Mouse (Mus musculus): Measurements from ENCODE around the gene Cd59b. TPM values are rescaled to one million over a fixed set of nuclear protein-coding genes. Genes with fewer than 3 reads are reported as not detected.
A peak's percentile ranks its signal among the peaks of the same experiment; 100 is the strongest.

Gene Cd59b
- polyA plus RNA-seq, 1 experiment from 2014 or later = 11.6 TPM

DNA sequence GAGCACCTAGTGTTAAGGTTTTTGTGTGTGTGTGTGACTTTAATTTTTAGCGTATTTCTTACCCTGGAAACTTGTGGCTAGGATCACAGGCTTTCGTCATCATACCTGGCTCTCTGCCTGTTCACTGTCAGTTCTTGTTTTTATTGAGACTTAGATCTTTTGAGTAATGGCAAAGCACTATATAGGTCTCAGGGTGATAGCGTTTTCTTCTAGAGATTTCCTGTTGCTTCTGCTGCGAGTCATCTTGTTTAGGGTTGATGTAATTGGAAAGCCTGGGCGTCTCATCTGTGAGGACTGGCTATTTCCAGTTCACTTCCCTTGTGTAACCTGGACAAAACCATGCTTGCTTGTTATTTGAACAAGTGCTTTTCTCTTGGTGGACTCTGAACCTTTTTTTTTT is 28.0 kb upstream of the Cd59b start:
- peak; percentile 71 for DNase-seq (ENCODE audit: low spot score)
- no peaks in the 10 kb centered on the region for H3K27me3 ChIP-seq (ENCODE audit: insufficient read depth, low read length)
- no peak for TF ChIP-seq CTCF (IDR thresholded peaks at IDR 0.05; ENCODE audit: low read depth)
- no peak overlapping the region for H3K27ac ChIP-seq
- H3K9me3 ChIP-seq (replicated peaks; ENCODE audit: low read length) = no peaks in the 10 kb centered on the region
- no peak overlapping the region for H3K9ac ChIP-seq (ENCODE audit: low read depth, low read length)
- H3K4me2 ChIP-seq (ENCODE audit: low read length) = no peak overlapping the region
- 42% methylated on average over 5 of the region's 5 CpGs for WGBS
- H3K4me1 ChIP-seq (replicated peaks; ENCODE audit: insufficient read depth, low read length) = no peaks in the 10 kb centered on the region
- ATAC-seq (replicated peaks; ENCODE audit: low FRiP score, low read depth) = 0 out of 2 replicates have a peak, but pooled peaks have one; percentile 13
- no peak overlapping the region for H3K4me3 ChIP-seq (replicated peaks; ENCODE audit: low read depth, low read length)
- H3K36me3 ChIP-seq (ENCODE audit: insufficient read depth, low read length) = 0 out of 2 replicates have a peak, but pooled peaks cover 19% of the 10 kb centered on the region

DNA sequence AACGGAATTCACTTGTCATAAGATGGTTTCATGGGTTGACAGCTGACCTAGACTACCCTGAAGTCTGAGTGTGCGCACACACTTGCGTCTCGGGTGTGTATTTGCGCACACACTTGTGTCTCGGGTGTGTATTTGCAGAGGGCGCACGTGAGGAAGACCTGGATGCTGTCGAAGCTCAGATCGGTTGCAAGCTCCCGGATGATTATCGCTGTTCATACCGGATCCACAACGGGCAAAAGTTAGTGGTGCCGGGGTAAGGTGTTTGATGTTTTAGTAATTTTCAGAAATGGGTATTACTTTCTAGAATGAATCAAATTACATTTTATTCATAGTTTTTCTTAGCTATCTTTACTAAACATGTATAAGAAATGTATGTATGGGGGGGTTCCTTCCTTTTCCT is 26.9 kb upstream of the Cd59b start:
- no peaks in the 10 kb centered on the region for H3K4me1 ChIP-seq (replicated peaks; ENCODE audit: insufficient read depth, low read length)
- no peak for ATAC-seq (replicated peaks; ENCODE audit: low FRiP score, low read depth)
- H3K9ac ChIP-seq (ENCODE audit: low read depth, low read length) = no peak overlapping the region
- 0 out of 2 replicates have a peak, but pooled peaks cover 12% of the 10 kb centered on the region for H3K36me3 ChIP-seq (ENCODE audit: insufficient read depth, low read length)
- 96% methylated on average over 15 of the region's 15 CpGs for WGBS
- H3K27ac ChIP-seq = no peak overlapping the region
- no peaks in the 10 kb centered on the region for H3K9me3 ChIP-seq (replicated peaks; ENCODE audit: low read length)
- H3K4me3 ChIP-seq (replicated peaks; ENCODE audit: low read depth, low read length) = no peak overlapping the region
- no peak for TF ChIP-seq CTCF (IDR thresholded peaks at IDR 0.05; ENCODE audit: low read depth)
- DNase-seq (ENCODE audit: low spot score) = no peak
- no peaks in the 10 kb centered on the region for H3K27me3 ChIP-seq (ENCODE audit: insufficient read depth, low read length)
- no peak overlapping the region for H3K4me2 ChIP-seq (ENCODE audit: low read length)

DNA sequence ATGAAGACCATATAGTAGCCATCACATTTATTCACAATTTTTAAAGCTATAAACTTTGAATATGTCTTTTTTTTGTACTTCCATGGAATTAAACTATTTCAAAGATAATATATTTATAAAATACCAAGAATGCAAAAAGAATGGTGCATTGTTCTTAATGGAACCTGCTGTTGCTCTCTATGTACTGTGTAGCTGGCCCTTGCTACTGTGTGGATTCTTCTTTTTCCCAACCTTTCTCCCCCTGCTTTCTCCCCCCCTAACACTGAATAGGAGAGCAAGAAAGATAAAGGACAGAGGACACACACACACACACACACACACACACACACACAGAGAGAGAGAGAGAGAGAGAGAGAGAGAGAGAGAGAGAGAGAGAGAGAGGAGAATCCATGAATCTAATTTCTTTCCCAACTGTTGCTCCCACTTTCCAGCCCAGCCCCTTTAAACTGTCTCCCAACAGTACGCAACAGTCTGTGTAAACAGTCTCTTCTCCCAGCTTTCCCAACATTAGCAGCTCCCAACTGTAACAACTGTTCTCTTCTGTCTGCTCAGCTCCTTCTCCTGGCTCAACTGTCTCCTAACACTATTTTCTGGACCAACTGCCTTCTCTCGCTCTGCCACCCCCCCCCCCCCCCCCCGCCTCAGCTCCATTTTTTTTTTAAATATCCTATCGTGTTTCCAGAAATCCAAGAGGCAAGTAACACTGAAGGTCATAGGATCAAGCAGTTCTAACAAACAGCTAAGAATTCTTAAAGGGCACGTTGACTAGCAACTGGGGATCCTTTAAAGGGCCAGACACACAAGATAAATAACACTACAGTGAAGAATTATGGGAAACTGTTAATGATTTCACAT is 25.8 kb upstream of the Cd59b start:
- DNase-seq (ENCODE audit: low spot score) (peak; percentile 64), ATAC-seq (replicated peaks; ENCODE audit: low FRiP score, low read depth) (no peak)
- peaks cover 19% of the 10 kb centered on the region; the same call in 1 of the 2 replicates for H3K36me3 ChIP-seq (ENCODE audit: insufficient read depth, low read length)
- H3K9ac ChIP-seq (ENCODE audit: low read depth, low read length) = no peak overlapping the region
- no peaks in the 10 kb centered on the region for H3K9me3 ChIP-seq (replicated peaks; ENCODE audit: low read length)
- H3K4me2 ChIP-seq (ENCODE audit: low read length) = no peak overlapping the region
- 31% methylated on average over 5 of the region's 5 CpGs for WGBS
- no peak for TF ChIP-seq CTCF (IDR thresholded peaks at IDR 0.05; ENCODE audit: low read depth)
- peak overlapping the region; percentile 47 for H3K27ac ChIP-seq
- H3K4me3 ChIP-seq (replicated peaks; ENCODE audit: low read depth, low read length) = no peak overlapping the region
- no peaks in the 10 kb centered on the region for H3K27me3 ChIP-seq (ENCODE audit: insufficient read depth, low read length)
- H3K4me1 ChIP-seq (replicated peaks; ENCODE audit: insufficient read depth, low read length) = no peaks in the 10 kb centered on the region

DNA sequence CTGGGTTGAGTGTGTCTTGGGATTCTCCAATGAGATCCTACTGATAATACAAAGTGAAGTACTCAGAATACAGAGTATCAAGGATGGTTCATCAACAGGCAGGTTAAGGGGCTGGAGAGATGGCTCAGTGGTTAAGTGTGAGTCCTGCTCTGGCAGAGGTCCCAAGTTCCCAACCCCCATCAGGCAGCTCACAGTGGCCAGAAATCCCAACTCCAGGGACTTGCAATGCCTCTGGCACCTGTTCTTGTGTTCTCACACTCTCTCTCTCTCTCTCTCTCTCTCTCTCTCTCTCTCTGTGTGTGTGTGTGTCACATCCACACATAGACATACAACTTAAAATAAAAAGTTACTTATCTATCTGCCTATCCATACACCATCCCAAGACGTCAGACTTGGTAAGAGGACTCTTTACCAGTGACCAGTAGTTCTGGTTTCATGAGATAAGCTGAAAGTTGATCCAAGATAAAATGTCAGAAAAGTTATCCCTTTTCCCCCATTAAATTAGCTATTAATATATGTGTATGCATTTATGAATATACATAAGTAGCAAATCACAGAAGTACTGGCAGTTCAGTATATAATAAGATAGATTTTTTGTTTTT is 25.1 kb upstream of the Cd59b start:
- no peak for TF ChIP-seq CTCF (IDR thresholded peaks at IDR 0.05; ENCODE audit: low read depth)
- H3K4me3 ChIP-seq (replicated peaks; ENCODE audit: low read depth, low read length) = no peak overlapping the region
- H3K4me2 ChIP-seq (ENCODE audit: low read length) = no peak overlapping the region
- H3K27me3 ChIP-seq (ENCODE audit: insufficient read depth, low read length) = no peaks in the 10 kb centered on the region
- H3K9me3 ChIP-seq (replicated peaks; ENCODE audit: low read length) = no peaks in the 10 kb centered on the region
- 66% methylated on average over 1 of the region's 1 CpGs for WGBS
- peaks cover 19% of the 10 kb centered on the region; the same call in 1 of the 2 replicates for H3K36me3 ChIP-seq (ENCODE audit: insufficient read depth, low read length)
- DNase-seq (ENCODE audit: low spot score) (no peak), ATAC-seq (replicated peaks; ENCODE audit: low FRiP score, low read depth) (0 out of 2 replicates have a peak, but pooled peaks have one; percentile 33)
- H3K27ac ChIP-seq = peak overlapping the region; percentile 47
- no peaks in the 10 kb centered on the region for H3K4me1 ChIP-seq (replicated peaks; ENCODE audit: insufficient read depth, low read length)
- H3K9ac ChIP-seq (ENCODE audit: low read depth, low read length) = no peak overlapping the region

DNA sequence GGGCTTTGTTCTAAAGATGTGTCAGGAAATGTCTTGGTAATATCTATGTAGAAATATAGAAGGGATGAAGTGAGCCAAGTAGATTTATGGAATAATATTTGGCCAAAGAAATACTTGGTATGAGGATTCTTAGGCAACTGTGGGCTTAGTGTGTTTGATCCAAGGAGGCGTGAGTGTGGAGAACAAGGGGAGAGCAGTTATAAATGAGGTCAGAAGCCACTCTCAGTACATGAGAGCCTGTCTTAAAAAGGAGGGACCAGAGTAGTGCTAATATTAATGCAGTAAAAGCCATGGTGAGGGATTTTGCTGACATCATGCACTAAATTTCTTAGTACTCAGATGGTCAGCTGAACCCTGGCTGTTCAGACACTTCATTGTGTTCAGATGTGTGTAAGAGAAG is 11.3 kb upstream of the Cd59b start:
- no peaks in the 10 kb centered on the region for H3K9me3 ChIP-seq (replicated peaks; ENCODE audit: low read length)
- H3K9ac ChIP-seq (ENCODE audit: low read depth, low read length) = no peak overlapping the region
- WGBS = 85% methylated on average over 1 of the region's 1 CpGs
- no peak overlapping the region for H3K4me2 ChIP-seq (ENCODE audit: low read length)
- no peaks in the 10 kb centered on the region for H3K27me3 ChIP-seq (ENCODE audit: insufficient read depth, low read length)
- ATAC-seq (replicated peaks; ENCODE audit: low FRiP score, low read depth) (no peak), DNase-seq (ENCODE audit: low spot score) (no peak)
- H3K4me3 ChIP-seq (replicated peaks; ENCODE audit: low read depth, low read length) = no peak overlapping the region
- peaks cover 27% of the 10 kb centered on the region for H3K36me3 ChIP-seq (ENCODE audit: insufficient read depth, low read length)
- H3K4me1 ChIP-seq (replicated peaks; ENCODE audit: insufficient read depth, low read length) = no peaks in the 10 kb centered on the region
- H3K27ac ChIP-seq = no peak overlapping the region
- no peak for TF ChIP-seq CTCF (IDR thresholded peaks at IDR 0.05; ENCODE audit: low read depth)

DNA sequence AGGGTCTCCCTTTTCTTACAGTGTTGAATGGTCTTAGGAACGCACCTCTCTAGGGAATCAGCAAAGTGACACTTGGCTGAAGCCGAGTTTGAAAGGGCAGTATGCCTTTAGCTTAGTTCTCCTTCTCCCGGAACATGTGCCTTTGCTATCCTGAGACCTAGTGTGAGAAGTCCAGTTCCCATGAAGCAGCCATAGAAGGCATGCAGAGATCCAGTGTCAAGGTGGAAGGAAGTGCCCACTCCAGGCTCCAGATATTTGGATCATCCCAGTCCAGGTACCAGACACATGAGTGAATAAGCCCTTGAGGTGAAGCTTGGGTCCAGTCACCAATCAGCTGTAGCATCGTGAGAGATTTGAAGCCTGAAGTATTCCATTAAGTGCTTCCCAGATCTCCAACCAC is 10.7 kb upstream of the Cd59b start:
- Histone ChIP-seq H3K27me3 (ENCODE audit: insufficient read depth, low read length) (no peaks in the 10 kb centered on the region), H3K9me3 (replicated peaks; ENCODE audit: low read length) (no peaks in the 10 kb centered on the region), H3K36me3 (ENCODE audit: insufficient read depth, low read length) (peaks cover 23% of the 10 kb centered on the region), H3K9ac (ENCODE audit: low read depth, low read length) (no peak overlapping the region), H3K4me2 (ENCODE audit: low read length) (no peak overlapping the region), H3K4me1 (replicated peaks; ENCODE audit: insufficient read depth, low read length) (no peaks in the 10 kb centered on the region), H3K27ac (no peak overlapping the region), H3K4me3 (replicated peaks; ENCODE audit: low read depth, low read length) (no peak overlapping the region)
- ATAC-seq (replicated peaks; ENCODE audit: low FRiP score, low read depth) (no peak), DNase-seq (ENCODE audit: low spot score) (no peak)
- 93% methylated on average over 4 of the region's 4 CpGs for WGBS
- no peak for TF ChIP-seq CTCF (IDR thresholded peaks at IDR 0.05; ENCODE audit: low read depth)

All from kidney, postnatal 0 days (tissue).